Mouse (Mus musculus) yolk sac, embryonic 10.5 days (tissue): ENCODE results near the gene Kank1.
A peak's percentile ranks its signal among the peaks of the same experiment; 100 is the strongest.

Source experiments
- DNase-seq: peaks from one replicate; pipeline ENCODE4 v3.0.0-alpha.2; 2017; ENCODE audit warnings: low spot score

Gene Kank1

GRCm38 (mm10) chr19:25406481-25407184 is 169.9 kb downstream of the Kank1 start:
- peak; percentile 80 for DNase-seq

DNA sequence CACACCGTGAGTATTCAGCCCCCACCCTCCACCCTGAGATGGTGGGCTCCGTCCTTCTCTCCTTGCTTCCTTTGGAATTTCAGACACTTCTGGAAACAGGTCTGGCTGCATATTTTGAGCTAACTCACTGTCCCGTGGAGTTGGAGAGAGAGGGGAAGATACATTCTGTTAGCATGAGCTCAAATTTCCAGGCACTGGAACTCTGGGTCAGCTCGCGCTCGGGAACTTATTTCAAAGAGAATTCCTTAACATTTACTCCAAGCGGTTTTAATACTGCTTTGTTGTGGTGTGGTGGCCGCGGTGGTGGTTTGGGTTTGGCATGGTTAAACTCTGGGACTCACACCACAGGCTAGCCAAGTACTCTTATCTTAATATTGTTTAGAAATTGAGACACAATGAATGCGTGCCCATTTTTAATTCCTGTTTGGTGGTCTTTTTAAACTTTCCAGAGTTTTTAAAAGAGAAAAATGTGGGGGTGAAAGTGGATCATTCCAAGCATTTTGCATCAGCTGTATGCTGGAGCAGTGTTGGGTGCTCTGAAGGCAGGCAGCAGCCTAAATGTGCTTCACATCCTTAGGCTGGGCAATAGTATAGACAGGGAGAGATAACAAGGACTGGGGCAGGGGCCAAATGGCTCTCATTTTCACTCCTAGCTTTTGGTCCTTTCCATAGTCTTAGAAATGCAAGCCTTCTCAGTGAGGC is 170.6 kb downstream of the Kank1 start:
- DNase-seq, result no peak

DNA sequence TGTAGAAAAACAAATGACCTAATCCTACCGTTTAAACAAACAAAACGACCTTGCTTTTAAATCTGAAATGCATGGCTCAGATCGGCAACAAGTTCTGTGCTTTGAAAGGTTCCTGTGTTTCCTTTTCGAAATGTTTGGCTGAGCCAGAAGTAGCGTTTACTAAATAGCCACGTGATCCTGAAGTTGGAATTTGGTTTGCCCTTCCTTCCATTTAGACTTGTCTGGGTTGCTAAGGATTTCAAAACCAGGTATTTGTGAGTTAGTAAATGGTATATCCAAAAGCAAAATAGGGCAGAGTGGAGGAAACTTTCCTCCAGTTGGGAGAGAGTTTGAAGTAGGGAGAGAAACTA is 171.1 kb downstream of the Kank1 start:
- peak; percentile 48 for DNase-seq

DNA sequence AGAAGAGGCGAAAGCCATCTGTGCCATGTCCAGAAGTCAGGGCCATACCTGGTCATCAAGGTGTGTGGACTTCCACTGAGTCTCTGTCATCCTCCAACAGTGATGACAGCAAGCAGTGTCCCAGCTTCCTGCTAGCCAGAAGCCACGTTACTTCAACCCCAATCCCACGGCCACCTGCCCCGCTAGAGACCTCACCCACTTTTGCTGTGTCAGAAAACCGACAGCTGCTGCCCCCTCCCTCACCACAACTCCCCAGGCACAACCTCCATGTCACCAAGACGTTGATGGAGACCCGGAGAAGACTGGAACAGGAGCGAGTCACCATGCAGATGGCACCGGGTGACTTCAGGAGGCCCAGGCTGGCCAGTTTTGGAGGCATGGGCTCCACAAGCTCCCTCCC is 172.5 kb downstream of the Kank1 start:
- no peak for DNase-seq

GRCm38 (mm10) chr19:25411353-25411752 is 174.6 kb downstream of the Kank1 start:
- no peak for DNase-seq

GRCm38 (mm10) chr19:25415448-25415847 is 178.7 kb downstream of the Kank1 start:
- no peak for DNase-seq

DNA sequence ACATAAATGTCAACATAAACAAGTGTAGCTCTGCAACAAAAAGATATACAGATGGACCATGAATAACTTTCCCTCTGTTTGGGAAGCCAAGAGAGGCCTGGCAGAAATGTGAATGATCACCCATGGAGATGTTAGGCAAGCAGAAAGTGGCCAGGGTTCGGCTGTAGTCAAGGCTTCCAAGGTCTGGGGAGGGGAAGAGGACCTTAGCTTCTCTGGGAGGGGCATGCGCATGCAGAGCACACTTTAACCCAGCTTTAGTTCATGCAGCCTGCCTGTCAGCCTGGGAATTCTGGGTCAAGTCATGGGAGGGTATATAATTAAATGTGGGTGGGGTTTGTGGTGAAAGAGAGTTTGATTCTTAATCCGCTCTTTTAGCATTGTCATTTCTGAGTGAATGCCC is 180.9 kb downstream of the Kank1 start:
- no peak for DNase-seq

- no peak for DNase-seq
Measured at GRCm38 (mm10) chr19:25419983-25420382, 183.2 kb downstream of the Kank1 start.

DNA sequence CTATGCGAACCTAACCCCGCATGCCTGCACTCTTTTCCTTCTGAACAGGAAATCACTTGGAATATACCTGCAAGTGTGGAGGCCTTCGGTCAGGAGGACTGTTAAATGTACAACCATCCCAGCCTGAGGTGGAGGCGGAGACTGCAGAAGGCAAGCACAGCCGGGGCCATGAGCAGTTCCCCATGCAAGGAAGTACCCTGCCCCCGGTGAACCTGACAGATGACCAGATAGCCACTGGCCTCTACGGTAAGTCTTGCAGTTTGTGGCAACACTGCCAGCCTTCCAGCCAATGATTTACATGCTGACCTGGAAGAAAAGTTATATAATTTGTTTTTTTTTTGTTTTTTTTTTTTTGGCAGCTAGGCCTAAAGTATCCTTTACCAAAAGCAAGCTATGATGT is 185.3 kb downstream of the Kank1 start:
- peak; percentile 60 for DNase-seq

DNA sequence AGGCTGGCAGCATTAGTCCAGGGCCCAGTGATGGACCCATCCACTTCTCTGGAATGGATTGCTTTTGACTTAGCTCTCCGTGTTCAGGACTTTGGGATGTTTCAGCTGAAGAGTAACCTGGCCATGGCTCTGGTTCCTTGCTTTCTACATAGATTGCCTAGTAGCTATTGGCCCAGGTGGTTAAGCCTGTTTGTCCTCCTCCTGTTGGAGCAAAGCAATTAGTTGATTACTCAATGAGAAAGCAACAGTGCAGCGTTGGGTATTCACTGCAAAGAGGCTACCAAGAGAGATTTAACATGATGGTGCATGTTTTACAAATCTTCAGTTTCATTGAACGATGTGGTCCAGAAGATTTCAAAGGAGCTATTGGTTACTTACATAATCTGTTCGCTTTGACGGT is 186.6 kb downstream of the Kank1 start:
- no peak for DNase-seq

DNA sequence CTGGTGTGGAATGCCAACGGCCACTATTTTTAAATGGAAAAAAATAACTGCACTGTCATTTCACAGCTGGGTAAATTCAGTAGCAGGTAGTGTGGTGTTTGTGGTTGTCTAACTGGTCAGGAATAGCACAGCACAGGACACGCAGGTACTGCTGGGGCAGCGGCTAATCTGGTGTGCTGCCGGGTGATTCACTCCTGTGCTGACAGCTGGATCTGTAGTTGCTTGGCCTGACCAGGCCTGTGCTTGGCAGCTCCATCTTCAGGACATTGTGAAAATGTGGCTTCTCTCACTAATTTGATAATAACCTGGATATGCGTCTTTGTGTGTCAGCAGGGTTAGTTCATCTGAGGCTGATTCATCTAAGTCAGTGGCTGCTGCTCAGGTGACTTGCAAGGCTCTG is 189.7 kb downstream of the Kank1 start:
- no peak for DNase-seq

GRCm38 (mm10) chr19:25427886-25428285 is 191.1 kb downstream of the Kank1 start:
- no peak for DNase-seq

GRCm38 (mm10) chr19:25428338-25428962 is 191.7 kb downstream of the Kank1 start:
- no peak for DNase-seq

GRCm38 (mm10) chr19:25431431-25431830 is 194.7 kb downstream of the Kank1 start:
- no peak for DNase-seq

DNA sequence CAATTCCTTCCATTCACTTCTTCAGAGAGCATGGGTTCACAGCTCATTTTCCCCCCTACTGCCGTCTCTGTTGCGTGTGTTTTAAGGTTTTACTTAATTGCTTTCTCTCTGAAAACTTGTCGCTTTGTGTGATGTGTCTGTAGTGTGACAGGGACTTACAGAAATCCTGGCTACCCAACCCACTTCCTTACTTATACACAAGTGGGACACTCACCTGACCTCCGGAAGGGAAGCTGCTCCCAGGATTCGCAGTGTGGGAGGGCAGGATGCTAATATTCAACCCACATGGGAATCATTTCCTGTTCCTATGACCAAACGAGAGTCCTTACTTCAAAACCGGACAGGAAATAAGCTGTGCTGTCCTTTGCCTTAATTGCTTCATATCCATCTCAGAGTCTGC is 195.1 kb downstream of the Kank1 start:
- no peak for DNase-seq

DNA sequence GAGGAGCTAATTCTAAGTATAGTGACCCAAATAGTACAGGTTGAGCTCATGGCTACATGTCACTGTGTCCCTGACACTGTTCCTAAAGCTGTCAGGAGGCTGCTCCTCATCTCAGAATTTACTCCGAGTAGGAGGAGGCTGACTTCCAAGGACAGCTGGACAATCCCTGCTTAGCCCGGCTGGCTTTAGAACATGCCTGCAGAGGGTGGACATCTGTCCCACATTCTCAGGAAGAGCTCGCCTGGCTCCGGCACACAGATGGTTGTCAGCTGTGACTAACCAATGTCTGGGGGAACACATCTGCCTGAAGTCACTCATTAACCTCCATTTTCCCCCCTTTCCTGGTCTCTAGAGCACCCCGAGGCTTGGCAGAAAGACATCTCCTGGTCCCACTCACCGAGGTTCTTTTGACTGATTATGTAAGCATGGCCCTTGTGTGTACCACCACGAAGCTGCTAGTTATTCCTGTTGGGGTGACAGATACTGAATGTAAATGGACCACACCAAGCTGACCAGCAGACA is 196.5 kb downstream of the Kank1 start:
- no peak for DNase-seq

DNA sequence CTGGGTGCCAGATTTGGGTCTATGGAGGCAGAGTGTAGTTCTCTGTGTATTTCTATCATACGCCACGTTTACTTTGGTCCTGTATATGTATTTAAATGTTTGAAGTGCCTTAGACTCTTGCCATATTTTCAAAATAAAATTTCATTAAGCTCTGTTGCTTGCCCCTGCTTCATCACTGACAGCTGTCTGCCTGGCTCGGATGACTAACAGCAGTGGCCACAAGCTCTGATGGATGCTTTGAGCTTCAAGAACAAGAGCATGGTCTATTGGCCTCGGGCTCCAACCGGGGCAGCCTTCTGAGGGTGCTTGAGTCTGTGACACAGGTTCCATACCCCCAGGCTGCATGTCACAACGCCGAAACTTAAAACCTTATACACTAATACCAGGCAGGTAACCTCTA is 197.6 kb downstream of the Kank1 start:
- DNase-seq, result no peak

DNA sequence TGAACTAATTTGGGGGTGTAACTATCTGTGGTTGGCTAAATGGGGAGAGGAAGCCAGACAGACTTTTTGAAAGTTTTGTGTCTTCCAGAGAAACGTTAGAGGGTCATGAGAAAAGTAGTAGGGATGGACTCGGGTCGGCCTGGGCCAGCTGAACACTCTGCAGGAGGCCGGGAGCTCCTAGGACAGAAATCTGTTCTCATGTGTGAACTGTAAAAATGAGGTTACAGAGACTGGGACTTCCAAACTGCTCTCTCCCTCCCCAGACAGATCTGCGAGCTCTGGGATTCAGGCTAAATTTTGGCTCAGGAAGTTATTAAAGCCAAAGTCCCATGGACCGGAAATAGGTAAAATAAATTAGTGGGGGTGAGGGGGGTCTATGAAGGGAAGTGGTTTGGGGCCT is 198.0 kb downstream of the Kank1 start:
- no peak for DNase-seq

DNA sequence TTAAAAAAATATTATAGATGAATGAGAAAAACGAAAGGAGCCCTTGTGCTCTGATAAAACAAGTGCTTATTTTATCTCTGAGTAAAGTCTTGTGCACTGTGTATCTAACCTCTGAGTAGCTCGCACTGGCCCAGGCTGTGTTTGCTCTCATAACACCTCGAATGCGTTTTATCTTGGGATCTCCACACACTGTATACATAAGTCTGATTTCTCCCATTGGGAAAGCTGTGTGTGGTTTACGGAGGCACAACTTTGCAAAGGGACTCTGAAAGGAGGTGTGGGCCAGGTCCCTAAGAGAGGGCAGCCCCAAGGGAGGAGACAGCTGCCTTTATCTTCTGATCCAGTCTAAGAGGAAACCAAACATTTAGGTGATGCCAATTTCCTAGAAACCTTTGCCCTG is 198.6 kb downstream of the Kank1 start:
- DNase-seq, result no peak

GRCm38 (mm10) chr19:25436175-25436574 is 199.4 kb downstream of the Kank1 start:
- no peak for DNase-seq

GRCm38 (mm10) chr19:25436789-25437650 is 200.2 kb downstream of the Kank1 start:
- no peak for DNase-seq

GRCm38 (mm10) chr19:25438246-25438645 is 201.5 kb downstream of the Kank1 start:
- DNase-seq, result no peak
